Mouse (Mus musculus): ENCODE data around the gene Slc35f3. TPM values are rescaled to one million over a fixed set of nuclear protein-coding genes. Genes with fewer than 3 reads are reported as not detected.

The Slc35f3 gene
- total and polyA plus RNA-seq, 3 experiments = not detected

GRCm38 (mm10) chr8:126326136-126326535 is 27.8 kb downstream of the Slc35f3 start:
- H3K79me2 ChIP-seq (ENCODE audit: control insufficient read depth, insufficient read depth, low read length, poor library complexity) = no peaks in the 10 kb centered on the region
- H3K9ac ChIP-seq (ENCODE audit: control insufficient read depth, low read depth, low read length, poor library complexity, severe bottlenecking) = no peak overlapping the region
- TF ChIP-seq BHLHE40 (IDR thresholded peaks at IDR 0.05; ENCODE audit: borderline replicate concordance, low read depth, low read length) (no peak), GABPA (IDR thresholded peaks at IDR 0.05; ENCODE audit: low read depth, low read length) (no peak)
- H3K27me3 ChIP-seq (ENCODE audit: control insufficient read depth in 1 of 2, insufficient read depth in 2 of 2, low read length in 2 of 2) = no peaks in the 10 kb centered on the region
- H3K4me3 ChIP-seq (ENCODE audit: control insufficient read depth in 1 of 2, insufficient read depth in 1 of 2, low read depth in 2 of 2, low read length in 2 of 2) = no peak overlapping the region
- no peak for DNase-seq (ENCODE audit: low read depth, low spot score)
- H3K27ac ChIP-seq (ENCODE audit: control insufficient read depth, low read depth, low read length) = no peak overlapping the region
- no peaks in the 10 kb centered on the region for H3K36me3 ChIP-seq (ENCODE audit: control insufficient read depth in 1 of 2, insufficient read depth in 2 of 2, low read length in 2 of 2)
- H3K4me1 ChIP-seq (ENCODE audit: control insufficient read depth in 1 of 2, insufficient read depth in 2 of 2, low read length in 2 of 2) = no peaks in the 10 kb centered on the region
- no peaks in the 10 kb centered on the region for H3K9me3 ChIP-seq (replicated peaks; ENCODE audit: insufficient read depth, low read length)

GRCm38 (mm10) chr8:126326731-126327130 is 28.4 kb downstream of the Slc35f3 start:
- H3K27me3 ChIP-seq (ENCODE audit: control insufficient read depth in 1 of 2, insufficient read depth in 2 of 2, low read length in 2 of 2) = no peaks in the 10 kb centered on the region
- no peak for DNase-seq (ENCODE audit: low read depth, low spot score)
- no peak overlapping the region for H3K9ac ChIP-seq (ENCODE audit: control insufficient read depth, low read depth, low read length, poor library complexity, severe bottlenecking)
- H3K27ac ChIP-seq (ENCODE audit: control insufficient read depth, low read depth, low read length) = no peak overlapping the region
- H3K79me2 ChIP-seq (ENCODE audit: control insufficient read depth, insufficient read depth, low read length, poor library complexity) = no peaks in the 10 kb centered on the region
- no peaks in the 10 kb centered on the region for H3K9me3 ChIP-seq (replicated peaks; ENCODE audit: insufficient read depth, low read length)
- no peak overlapping the region for H3K4me3 ChIP-seq (ENCODE audit: control insufficient read depth in 1 of 2, insufficient read depth in 1 of 2, low read depth in 2 of 2, low read length in 2 of 2)
- TF ChIP-seq SMC3 (IDR thresholded peaks at IDR 0.05; ENCODE audit: low read depth, low read length) (no peak), RCOR1 (IDR thresholded peaks at IDR 0.05; ENCODE audit: low read depth, low read length) (no peak), JUND (IDR thresholded peaks at IDR 0.05; ENCODE audit: low read depth, low read length) (no peak), E2F4 (IDR thresholded peaks at IDR 0.05; ENCODE audit: borderline replicate concordance, low read depth, low read length) (no peak)
- H3K4me1 ChIP-seq (ENCODE audit: control insufficient read depth in 1 of 2, insufficient read depth in 2 of 2, low read length in 2 of 2) = no peaks in the 10 kb centered on the region
- no peaks in the 10 kb centered on the region for H3K36me3 ChIP-seq (ENCODE audit: control insufficient read depth in 1 of 2, insufficient read depth in 2 of 2, low read length in 2 of 2)

DNA sequence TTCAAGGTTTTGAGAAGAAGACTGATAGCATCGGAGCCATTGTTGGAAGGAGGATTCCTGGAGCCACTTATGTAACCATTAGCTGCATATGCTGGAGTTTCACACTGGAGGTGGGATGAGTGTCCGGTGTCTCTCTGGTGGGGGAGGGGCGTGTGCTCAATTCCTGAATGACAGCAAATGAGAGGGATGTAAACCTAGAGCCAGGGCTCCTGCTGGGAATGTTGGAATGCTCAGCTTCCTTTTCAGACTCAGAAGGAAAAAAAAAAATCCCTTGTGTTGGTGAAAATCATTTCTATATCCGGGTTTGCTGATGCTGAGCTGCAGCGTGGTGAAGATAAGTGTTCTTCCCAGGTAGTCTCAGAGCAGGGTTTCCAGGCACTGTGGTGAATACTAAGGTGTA is 29.4 kb downstream of the Slc35f3 start:
- Histone ChIP-seq H3K27me3 (ENCODE audit: control insufficient read depth in 1 of 2, insufficient read depth in 2 of 2, low read length in 2 of 2) (no peaks in the 10 kb centered on the region), H3K79me2 (ENCODE audit: control insufficient read depth, insufficient read depth, low read length, poor library complexity) (no peaks in the 10 kb centered on the region), H3K36me3 (ENCODE audit: control insufficient read depth in 1 of 2, insufficient read depth in 2 of 2, low read length in 2 of 2) (no peaks in the 10 kb centered on the region), H3K9me3 (replicated peaks; ENCODE audit: insufficient read depth, low read length) (no peaks in the 10 kb centered on the region), H3K4me1 (ENCODE audit: control insufficient read depth in 1 of 2, insufficient read depth in 2 of 2, low read length in 2 of 2) (no peaks in the 10 kb centered on the region), H3K27ac (ENCODE audit: control insufficient read depth, low read depth, low read length) (no peak overlapping the region), H3K9ac (ENCODE audit: control insufficient read depth, low read depth, low read length, poor library complexity, severe bottlenecking) (no peak overlapping the region), H3K4me3 (ENCODE audit: control insufficient read depth in 1 of 2, insufficient read depth in 1 of 2, low read depth in 2 of 2, low read length in 2 of 2) (no peak overlapping the region)
- TF ChIP-seq POLR2A (IDR thresholded peaks at IDR 0.05; ENCODE audit: control insufficient read depth in 1 of 2, insufficient read depth in 1 of 2, low read depth in 1 of 2, low read length in 2 of 2, poor library complexity in 1 of 2) (no peak), ETS1 (IDR thresholded peaks at IDR 0.05; ENCODE audit: low read depth, low read length) (no peak), JUND (IDR thresholded peaks at IDR 0.05; ENCODE audit: low read depth, low read length) (no peak), BHLHE40 (IDR thresholded peaks at IDR 0.05; ENCODE audit: borderline replicate concordance, low read depth, low read length) (no peak), CHD1 (IDR thresholded peaks at IDR 0.05; ENCODE audit: low read depth, low read length) (no peak), NRF1 (IDR thresholded peaks at IDR 0.05; ENCODE audit: insufficient read depth, low read depth, low read length, poor library complexity, severe bottlenecking) (no peak), GATA1 (IDR thresholded peaks at IDR 0.05; ENCODE audit: low read depth, low read length) (no peak), UBTF (IDR thresholded peaks at IDR 0.05; ENCODE audit: borderline replicate concordance, insufficient read depth, low read depth, low read length) (no peak), SIN3A (IDR thresholded peaks at IDR 0.05; ENCODE audit: low read length) (no peak), MAZ (IDR thresholded peaks at IDR 0.05; ENCODE audit: low read depth, low read length) (no peak), SMC3 (IDR thresholded peaks at IDR 0.05; ENCODE audit: low read depth, low read length) (no peak), NELFE (IDR thresholded peaks at IDR 0.05; ENCODE audit: low read depth, low read length) (no peak), TAL1 (IDR thresholded peaks at IDR 0.05; ENCODE audit: low read length) (no peak), CHD2 (IDR thresholded peaks at IDR 0.05; ENCODE audit: low read length) (no peak), USF1 (IDR thresholded peaks at IDR 0.05; ENCODE audit: low read depth, low read length) (no peak), RCOR1 (IDR thresholded peaks at IDR 0.05; ENCODE audit: low read depth, low read length) (no peak), TBP (IDR thresholded peaks at IDR 0.05; ENCODE audit: low read depth, low read length) (no peak), EP300 (IDR thresholded peaks at IDR 0.05; ENCODE audit: low read depth in 1 of 2, low read length in 2 of 2) (no peak), MAX (IDR thresholded peaks at IDR 0.05; ENCODE audit: low read length) (no peak)
- DNase-seq (ENCODE audit: low read depth, low spot score) = no peak

All from MEL (cell line).